Mouse (Mus musculus): ENCODE results near the gene Rapgef3.

- TF ChIP-seq CTCF (IDR thresholded peaks at IDR 0.05; ENCODE audit: low read depth) (peak; percentile 73), EP300 (IDR thresholded peaks at IDR 0.05; ENCODE audit: low read depth) (no peak)
Observed at GRCm38 (mm10) chr15:97767280-97768186, at the start of gene Rapgef3.
